Mouse (Mus musculus) macrophage (primary cell): ENCODE measurements around the gene Fignl1. TPM values are rescaled to one million over a fixed set of nuclear protein-coding genes. Genes with fewer than 3 reads are reported as not detected.

ENCODE experiments used
- H3K27ac ChIP-seq: fragments of 350-480 bp; formaldehyde crosslinking; 2 replicates; pipeline ENCODE4 v1.9.0; 2021
- H3K36me3 ChIP-seq: fragments of 350-480 bp; formaldehyde crosslinking; 2 replicates; pipeline ENCODE4 v1.9.0; 2021; ENCODE audit errors: inconsistent target
- H3K4me3 ChIP-seq: fragments of 350-480 bp; formaldehyde crosslinking; 2 replicates; pipeline ENCODE4 v1.9.0; 2021; ENCODE audit errors: inconsistent target
- H3K79me2 ChIP-seq: fragments of 350-480 bp; formaldehyde crosslinking; 2 replicates; pipeline ENCODE4 v1.9.0; 2021; ENCODE audit errors: inconsistent target
- WGBS: methylation state at CpG from one replicate; pipeline ENCODE4 v1.1.7; 2026; ENCODE audit warnings: inconsistent platforms; ENCODE audit not compliant: missing documents; 5-methylcytosine and 5-hydroxymethylcytosine counted together
- polyA plus RNA-seq: library from polyadenylated mRNA; stranded (reverse); fragments of 250-400 nt; gene quantifications from 3 replicates; pipeline ENCODE4 v1.2.4, GENCODE M21; 2018; ENCODE audit warnings: inconsistent platforms

Gene Fignl1
- polyA plus RNA-seq, 1 experiment from 2014 or later = 4.0 TPM

- H3K4me3 ChIP-seq = no peak overlapping the region
- H3K79me2 ChIP-seq = peaks cover 79% of the 10 kb centered on the region
- no peak overlapping the region for H3K27ac ChIP-seq
- peaks cover 26% of the 10 kb centered on the region; the same call in 1 of the 2 replicates for H3K36me3 ChIP-seq
- 84% methylated on average over 5 of the region's 5 CpGs for WGBS
These were observed 67.2 kb downstream of the Fignl1 start for GRCm38 (mm10) chr11:11741574-11741973.

GRCm38 (mm10) chr11:11740603-11741002 is 68.2 kb downstream of the Fignl1 start:
- Histone ChIP-seq H3K36me3 (peaks cover 24% of the 10 kb centered on the region; the same call in 1 of the 2 replicates), H3K4me3 (no peak overlapping the region), H3K27ac (no peak overlapping the region), H3K79me2 (peaks cover 79% of the 10 kb centered on the region)
- WGBS = 72% methylated on average over 5 of the region's 5 CpGs

- no peak overlapping the region for H3K4me3 ChIP-seq
- H3K79me2 ChIP-seq = peaks cover 80% of the 10 kb centered on the region
- no peak overlapping the region for H3K27ac ChIP-seq
- 95% methylated on average over 3 of the region's 3 CpGs for WGBS
- peaks cover 20% of the 10 kb centered on the region; the same call in 1 of the 2 replicates for H3K36me3 ChIP-seq
These were observed 69.7 kb downstream of the Fignl1 start for GRCm38 (mm10) chr11:11739054-11739453.

- H3K36me3 ChIP-seq = peaks cover 32% of the 10 kb centered on the region
- H3K27ac ChIP-seq = no peak overlapping the region
- 65% methylated on average over 2 of the region's 2 CpGs for WGBS
- no peak overlapping the region for H3K4me3 ChIP-seq
- H3K79me2 ChIP-seq = peaks cover 82% of the 10 kb centered on the region
These were observed 71.2 kb downstream of the Fignl1 start for GRCm38 (mm10) chr11:11737562-11737961.

Other genes with a start within 250 kb of the Fignl1 start
- gene 4930512M02Rik, start 181.1 kb downstream of the Fignl1 start, polyA plus RNA-seq = not detected in 3 replicates
- 28.8 to 37.3 TPM (median 32.7 TPM) in 3 replicates for gene Ikzf1, start 124.0 kb downstream of the Fignl1 start, polyA plus RNA-seq
- not detected in 3 replicates for gene Ddc, start 89.2 kb upstream of the Fignl1 start, polyA plus RNA-seq
- gene Grb10, start 229.7 kb upstream of the Fignl1 start, polyA plus RNA-seq = 0.11 TPM in 1 of 3 replicates, not detected in the others